ENCODE assay signal across 29 mouse cellular contexts in genomic region chr11:115075407-115075806, GRCm38 (mm10). TPM values are rescaled to one million over a fixed set of nuclear protein-coding genes. Genes with fewer than 3 reads are reported as not detected.
DNase-seq lines count a peak whose midpoint lies in the region; ATAC-seq lines count a peak whose summit lies in the region.
"Had no signal": no experiment of that assay in that cellular context is flagged by ENCODE, and none has a peak within 500 bp of the region (broad histone marks: within the 10 kb centered on the region; RNA-seq: fewer than 3 reads in every experiment).

No protein-coding gene starts in this region.

- H3K36me3 ChIP-seq in embryonic facial prominence, embryonic 14.5 days (ENCODE audit: control insufficient read depth, insufficient read depth, low read length), result no peaks in the 10 kb centered on the region
- H3K36me3 ChIP-seq in embryonic facial prominence, embryonic 10.5 days (replicated peaks), result no peaks in the 10 kb centered on the region
- no peaks in the 10 kb centered on the region for H3K36me3 ChIP-seq in liver, embryonic 11.5 days (ENCODE audit: control insufficient read depth, insufficient read depth, low read length)
- H3K36me3 ChIP-seq in intestine, embryonic 16.5 days (ENCODE audit: control insufficient read depth, insufficient read depth, low read length), result no peaks in the 10 kb centered on the region
- H3K36me3 ChIP-seq: forebrain, embryonic 10.5 days; G1E; midbrain, embryonic 13.5 days; neural tube, embryonic 13.5 days had no signal

- H3K9ac ChIP-seq in embryonic facial prominence, embryonic 14.5 days (ENCODE audit: low read depth, low read length), result no peak overlapping the region
- H3K9ac ChIP-seq in liver, embryonic 11.5 days (ENCODE audit: low read depth, low read length), result no peak overlapping the region
- no peak overlapping the region for H3K9ac ChIP-seq in intestine, embryonic 16.5 days (ENCODE audit: low read depth, low read length)
- H3K9ac ChIP-seq: forebrain, postnatal 0 days; midbrain, embryonic 13.5 days; neural tube, embryonic 13.5 days had no signal

- no peak overlapping the region for H3K4me3 ChIP-seq in embryonic facial prominence, embryonic 14.5 days (ENCODE audit: low read depth, low read length)
- no peak overlapping the region for H3K4me3 ChIP-seq in embryonic facial prominence, embryonic 10.5 days
- H3K4me3 ChIP-seq in liver, embryonic 11.5 days (ENCODE audit: low read depth, low read length), result no peak overlapping the region
- H3K4me3 ChIP-seq in intestine, embryonic 16.5 days (ENCODE audit: low read length), result no peak overlapping the region
- H3K4me3 ChIP-seq: forebrain, embryonic 10.5 days; midbrain, embryonic 13.5 days; neural tube, embryonic 13.5 days had no signal

- H3K4me1 ChIP-seq in embryonic facial prominence, embryonic 14.5 days (ENCODE audit: control insufficient read depth, insufficient read depth, low read length), result peaks cover 3% of the 10 kb centered on the region; the same call in 1 of the 2 replicates
- H3K4me1 ChIP-seq in embryonic facial prominence, embryonic 10.5 days, result peaks cover 21% of the 10 kb centered on the region
- H3K4me1 ChIP-seq in liver, embryonic 11.5 days (replicated peaks; ENCODE audit: control insufficient read depth, insufficient read depth, low read length), result peaks cover 10% of the 10 kb centered on the region
- H3K4me1 ChIP-seq in intestine, embryonic 16.5 days (ENCODE audit: control insufficient read depth, insufficient read depth, low read length), result peaks cover 19% of the 10 kb centered on the region

- ATAC-seq in embryonic facial prominence, embryonic 14.5 days (ENCODE audit: low read depth), result peak; percentile 50; the same call in 1 of the 2 replicates
- ATAC-seq in liver, embryonic 11.5 days (replicated peaks; ENCODE audit: low FRiP score), result peak; percentile 44
- ATAC-seq in intestine, embryonic 16.5 days, result peak; percentile 29; the same call in 1 of the 2 replicates
- ATAC-seq: forebrain, postnatal 0 days; hindbrain, embryonic 16.5 days; lung, postnatal 0 days; midbrain, embryonic 13.5 days had no signal

- H3K9me3 ChIP-seq in embryonic facial prominence, embryonic 14.5 days (ENCODE audit: control insufficient read depth, low read length), result no peaks in the 10 kb centered on the region
- no peaks in the 10 kb centered on the region for H3K9me3 ChIP-seq in embryonic facial prominence, embryonic 10.5 days
- no peaks in the 10 kb centered on the region for H3K9me3 ChIP-seq in liver, embryonic 11.5 days (ENCODE audit: control insufficient read depth, low read length)
- no peaks in the 10 kb centered on the region for H3K9me3 ChIP-seq in intestine, embryonic 16.5 days (ENCODE audit: control insufficient read depth, low read length)
- H3K9me3 ChIP-seq: forebrain, embryonic 10.5 days; midbrain, embryonic 13.5 days; neural tube, embryonic 13.5 days had no signal

- H3K27me3 ChIP-seq in embryonic facial prominence, embryonic 14.5 days (replicated peaks; ENCODE audit: control insufficient read depth, insufficient read depth, low read length), result no peaks in the 10 kb centered on the region
- H3K27me3 ChIP-seq in embryonic facial prominence, embryonic 10.5 days (replicated peaks; ENCODE audit: low read depth, poor library complexity, severe bottlenecking), result peaks cover 20% of the 10 kb centered on the region
- H3K27me3 ChIP-seq in liver, embryonic 11.5 days (replicated peaks; ENCODE audit: control insufficient read depth, insufficient read depth, low read length), result no peaks in the 10 kb centered on the region
- no peaks in the 10 kb centered on the region for H3K27me3 ChIP-seq in intestine, embryonic 16.5 days (replicated peaks; ENCODE audit: control insufficient read depth, insufficient read depth, low read length)

- H3K4me2 ChIP-seq in embryonic facial prominence, embryonic 14.5 days (ENCODE audit: low read depth, low read length), result no peak overlapping the region
- no peak overlapping the region for H3K4me2 ChIP-seq in liver, embryonic 11.5 days
- H3K4me2 ChIP-seq in intestine, embryonic 16.5 days (ENCODE audit: low read depth, low read length), result no peak overlapping the region
- H3K4me2 ChIP-seq: midbrain, embryonic 13.5 days; neural tube, embryonic 13.5 days had no signal

- no peak overlapping the region for H3K27ac ChIP-seq in embryonic facial prominence, embryonic 14.5 days (replicated peaks; ENCODE audit: low read depth, low read length)
- no peak overlapping the region for H3K27ac ChIP-seq in embryonic facial prominence, embryonic 10.5 days (replicated peaks)
- peak overlapping the region; percentile 51 for H3K27ac ChIP-seq in liver, embryonic 11.5 days (ENCODE audit: low read depth, low read length)
- H3K27ac ChIP-seq in intestine, embryonic 16.5 days (ENCODE audit: low read length), result no peak overlapping the region
- H3K27ac ChIP-seq: forebrain, embryonic 10.5 days; kidney, postnatal 0 days; macrophage; midbrain, embryonic 13.5 days; neural tube, embryonic 13.5 days had no signal

- 75% methylated on average over 7 of the region's 7 CpGs for WGBS in embryonic facial prominence, embryonic 14.5 days
- WGBS in embryonic facial prominence, embryonic 10.5 days, result 81% methylated on average over 7 of the region's 7 CpGs
- 32% methylated on average over 7 of the region's 7 CpGs for WGBS in liver, embryonic 11.5 days
- 55% methylated on average over 7 of the region's 7 CpGs for WGBS in intestine, embryonic 16.5 days

- DNase-seq in embryonic facial prominence, embryonic 14.5 days (ENCODE audit: low spot score), result no peak
- no peak for DNase-seq in embryonic facial prominence, embryonic 10.5 days (ENCODE audit: low spot score)
- no peak for DNase-seq in liver, embryonic 11.5 days (ENCODE audit: low spot score)
- DNase-seq in liver, result no peak
- DNase-seq in yolk sac, embryonic 10.5 days (ENCODE audit: low spot score), result peak; percentile 35
- DNase-seq in adrenal gland, adult 8-10 months, result no peak
- DNase-seq: adrenal gland, postnatal 10 days; cerebellum, adult 8-10 months; cerebellum, postnatal 25 days; forebrain, postnatal 0 days; gastrocnemius, postnatal 10 days; kidney, postnatal 4 days had no signal

RNA-seq across cellular contexts. Expression of gene Cd300e, which starts 13.4 kb away (rescaled TPM):
- 0.10 TPM in 1 of 2 replicates, not detected in the other for polyA plus RNA-seq in embryonic facial prominence, embryonic 14.5 days (2014; fragmentation: Nextera tagmentation; extraction: Ambion mirVana)
- polyA plus RNA-seq in embryonic facial prominence, embryonic 10.5 days (2016; fragmentation: Nextera tagmentation; extraction: Ambion mirVana), result not detected in 2 replicates
- 0.33 and 0.56 TPM in 2 replicates for polyA plus RNA-seq in liver, embryonic 11.5 days (2014; fragmentation: Nextera tagmentation; extraction: Ambion mirVana)
- 0.12 and 0.42 TPM in 2 replicates for polyA plus RNA-seq in intestine, embryonic 16.5 days (2015; fragmentation: Nextera tagmentation; extraction: Ambion mirVana)
- total RNA-seq in adrenal gland, adult 8-10 months (2022), result under 1 TPM; 0.62 to 0.91 (median 0.64) TPM
- total RNA-seq: forebrain, postnatal 0 days; G1E; gastrocnemius, postnatal 10 days; left cerebral cortex, postnatal 10 days; megakaryocyte-erythroid progenitor cell, adult 5-6 weeks had no signal
- polyA plus RNA-seq: embryonic facial prominence, embryonic 11.5 days; forebrain, embryonic 10.5 days; forebrain, postnatal 0 days; G1E; heart, embryonic 14.5 days; hindbrain, embryonic 11.5 days; kidney, postnatal 0 days; limb, embryonic 11.5 days; midbrain, embryonic 13.5 days; neural tube, embryonic 13.5 days had no signal

RNA-seq across cellular contexts. Expression of gene Rab37, which starts 15.8 kb away (rescaled TPM):
- polyA plus RNA-seq in embryonic facial prominence, embryonic 14.5 days (2014; fragmentation: Nextera tagmentation; extraction: Ambion mirVana), result 1.6 and 2.9 TPM in 2 replicates
- polyA plus RNA-seq in embryonic facial prominence, embryonic 10.5 days (2016; fragmentation: Nextera tagmentation; extraction: Ambion mirVana), result 1.2 and 2.2 TPM in 2 replicates
- 6.3 and 7.9 TPM in 2 replicates for polyA plus RNA-seq in liver, embryonic 11.5 days (2014; fragmentation: Nextera tagmentation; extraction: Ambion mirVana)
- 4.0 and 4.2 TPM in 2 replicates for polyA plus RNA-seq in intestine, embryonic 16.5 days (2015; fragmentation: Nextera tagmentation; extraction: Ambion mirVana)
- 1 to 10 TPM in 3 of 4 experiments, under 1 TPM in 1; 0.58 to 1.8 (median 1.4) TPM for total RNA-seq in adrenal gland, adult 8-10 months (2022)

RNA-seq across cellular contexts. Expression of gene Cd300ld3, which starts 27.2 kb away (rescaled TPM):
- not detected in 2 replicates for polyA plus RNA-seq in embryonic facial prominence, embryonic 14.5 days (2014; fragmentation: Nextera tagmentation; extraction: Ambion mirVana)
- polyA plus RNA-seq in embryonic facial prominence, embryonic 10.5 days (2016; fragmentation: Nextera tagmentation; extraction: Ambion mirVana), result not detected in 2 replicates
- not detected in 2 replicates for polyA plus RNA-seq in liver, embryonic 11.5 days (2014; fragmentation: Nextera tagmentation; extraction: Ambion mirVana)
- polyA plus RNA-seq in intestine, embryonic 16.5 days (2015; fragmentation: Nextera tagmentation; extraction: Ambion mirVana), result not detected in 2 replicates
- 10 to 100 TPM in 3 of 4 experiments, 1 to 10 TPM in 1; 9.5 to 18.1 (median 12.1) TPM for total RNA-seq in adrenal gland, adult 8-10 months (2022)
- total RNA-seq: forebrain, postnatal 0 days; left cerebral cortex, postnatal 10 days had no signal
- polyA plus RNA-seq: embryonic facial prominence, embryonic 11.5 days; forebrain, embryonic 10.5 days; forebrain, postnatal 0 days; G1E; heart, embryonic 14.5 days; hindbrain, embryonic 11.5 days; hindbrain, embryonic 16.5 days; intestine, embryonic 14.5 days; kidney, postnatal 0 days; limb, embryonic 11.5 days; lung, postnatal 0 days; midbrain, embryonic 13.5 days; neural tube, embryonic 13.5 days had no signal

RNA-seq across cellular contexts. Expression of gene Cd300ld5, which starts 37.8 kb away (rescaled TPM):
- polyA plus RNA-seq in embryonic facial prominence, embryonic 14.5 days (2014; fragmentation: Nextera tagmentation; extraction: Ambion mirVana), result not detected in 2 replicates
- not detected in 2 replicates for polyA plus RNA-seq in embryonic facial prominence, embryonic 10.5 days (2016; fragmentation: Nextera tagmentation; extraction: Ambion mirVana)
- not detected in 2 replicates for polyA plus RNA-seq in liver, embryonic 11.5 days (2014; fragmentation: Nextera tagmentation; extraction: Ambion mirVana)
- polyA plus RNA-seq in intestine, embryonic 16.5 days (2015; fragmentation: Nextera tagmentation; extraction: Ambion mirVana), result not detected in 2 replicates
- total RNA-seq in adrenal gland, adult 8-10 months (2022), result 10 to 100 TPM in 1 of 4 experiments, 1 to 10 TPM in 3; 3.2 to 11.2 (median 4.5) TPM
- total RNA-seq: forebrain, postnatal 0 days; left cerebral cortex, postnatal 10 days had no signal
- polyA plus RNA-seq: embryonic facial prominence, embryonic 11.5 days; forebrain, embryonic 10.5 days; forebrain, postnatal 0 days; G1E; heart, embryonic 14.5 days; hindbrain, embryonic 11.5 days; hindbrain, embryonic 16.5 days; intestine, embryonic 14.5 days; kidney, postnatal 0 days; limb, embryonic 11.5 days; liver, adult 2 months; lung, postnatal 0 days; midbrain, embryonic 13.5 days; neural tube, embryonic 13.5 days had no signal

RNA-seq across cellular contexts. Expression of gene Cd300ld4, which starts 48.6 kb away (rescaled TPM):
- not detected in 2 replicates for polyA plus RNA-seq in embryonic facial prominence, embryonic 14.5 days (2014; fragmentation: Nextera tagmentation; extraction: Ambion mirVana)
- not detected in 2 replicates for polyA plus RNA-seq in embryonic facial prominence, embryonic 10.5 days (2016; fragmentation: Nextera tagmentation; extraction: Ambion mirVana)
- polyA plus RNA-seq in liver, embryonic 11.5 days (2014; fragmentation: Nextera tagmentation; extraction: Ambion mirVana), result not detected in 2 replicates
- not detected in 2 replicates for polyA plus RNA-seq in intestine, embryonic 16.5 days (2015; fragmentation: Nextera tagmentation; extraction: Ambion mirVana)
- total RNA-seq in adrenal gland, adult 8-10 months (2022), result not detected
- total RNA-seq: forebrain, postnatal 0 days; G1E; liver, adult 2 months had no signal
- polyA plus RNA-seq: embryonic facial prominence, embryonic 11.5 days; forebrain, embryonic 10.5 days; forebrain, postnatal 0 days; G1E; heart, embryonic 14.5 days; hindbrain, embryonic 11.5 days; hindbrain, embryonic 16.5 days; intestine, embryonic 14.5 days; kidney, postnatal 0 days; limb, embryonic 11.5 days; liver, adult 2 months; lung, postnatal 0 days; midbrain, embryonic 13.5 days; neural tube, embryonic 13.5 days had no signal
